In genomic region chr2:53189811-53190210, GRCm38 (mm10) we compare ENCODE assay signal across 9 mouse cellular contexts. TPM values are rescaled to one million over a fixed set of nuclear protein-coding genes. Genes with fewer than 3 reads are reported as not detected.
DNase-seq lines count a peak whose midpoint lies in the region; ATAC-seq and TF ChIP-seq lines count a peak whose summit lies in the region.
"Had no signal": no experiment of that assay in that cellular context is flagged by ENCODE, and none has a peak within 500 bp of the region (broad histone marks: within the 10 kb centered on the region; RNA-seq: fewer than 3 reads in every experiment).

No protein-coding gene starts in this region.

- H3K9me3 ChIP-seq in erythroblast, embryonic 14.5 days (ENCODE audit: control insufficient read depth, low read length) = no peaks in the 10 kb centered on the region
- no peaks in the 10 kb centered on the region for H3K9me3 ChIP-seq in heart, postnatal 0 days (replicated peaks; ENCODE audit: control insufficient read depth, low read length)
- H3K9me3 ChIP-seq in liver, embryonic 16.5 days (replicated peaks; ENCODE audit: control insufficient read depth, low read length) = no peaks in the 10 kb centered on the region

- H3K4me1 ChIP-seq in erythroblast, embryonic 14.5 days (ENCODE audit: control insufficient read depth) = peaks cover 31% of the 10 kb centered on the region
- H3K4me1 ChIP-seq in heart, postnatal 0 days (ENCODE audit: control insufficient read depth, insufficient read depth) = peaks cover 17% of the 10 kb centered on the region; the same call in 1 of the 2 replicates
- H3K4me1 ChIP-seq in liver, embryonic 16.5 days (ENCODE audit: control insufficient read depth, low read depth, low read length) = peaks cover 8% of the 10 kb centered on the region

- peak overlapping the region; percentile 65 for H3K4me2 ChIP-seq in heart, postnatal 0 days (ENCODE audit: low read depth, low read length)
- H3K4me2 ChIP-seq in liver, embryonic 16.5 days (ENCODE audit: low read depth, low read length) = peak overlapping the region; percentile 75

- TF ChIP-seq EP300 in heart, postnatal 0 days (IDR thresholded peaks at IDR 0.05; ENCODE audit: low read depth) = no peak

- TF ChIP-seq CTCF in heart, postnatal 0 days (IDR thresholded peaks at IDR 0.05; ENCODE audit: low read depth) = peak; percentile 5; the same call in 1 of the 2 replicates

- ATAC-seq in erythroblast, adult 5-6 weeks (replicated peaks; ENCODE audit: low FRiP score, poor library complexity, severe bottlenecking) = no peak
- ATAC-seq in heart, postnatal 0 days (ENCODE audit: insufficient read depth, low read depth) = no peak
- no peak for ATAC-seq in liver, embryonic 16.5 days (ENCODE audit: low read depth)
- ATAC-seq in megakaryocyte-erythroid progenitor cell, adult 5-6 weeks (replicated peaks; ENCODE audit: low FRiP score, low TSS enrichment, poor library complexity, severe bottlenecking) = no peak

- H3K27ac ChIP-seq in heart, postnatal 0 days (ENCODE audit: low read depth) = no peak overlapping the region
- no peak overlapping the region for H3K27ac ChIP-seq in liver, embryonic 16.5 days (ENCODE audit: low read length)

- peak; percentile 79 for DNase-seq in 3T3-L1 (ENCODE audit: low read depth, low spot score)
- DNase-seq in cerebellum, adult 11-12 months = peak; percentile 36
- DNase-seq in heart, postnatal 0 days (ENCODE audit: low spot score) = no peak
- DNase-seq in gastrocnemius, postnatal 25 days = no peak

- peak overlapping the region; percentile 70 for H3K4me3 ChIP-seq in erythroblast, embryonic 14.5 days (replicated peaks)
- H3K4me3 ChIP-seq in heart, postnatal 0 days (ENCODE audit: low read depth, low read length) = peak overlapping the region; percentile 98; the same call in 1 of the 2 replicates
- peak overlapping the region; percentile 53 for H3K4me3 ChIP-seq in liver, embryonic 16.5 days (ENCODE audit: low read depth, low read length)

- 81% methylated on average over 3 of the region's 3 CpGs for WGBS in heart, postnatal 0 days
- 75% methylated on average over 3 of the region's 3 CpGs for WGBS in liver, embryonic 16.5 days (ENCODE audit: insufficient replicate concordance)

- H3K9ac ChIP-seq in heart, postnatal 0 days (replicated peaks; ENCODE audit: low read depth, low read length) = no peak overlapping the region
- H3K9ac ChIP-seq in liver, embryonic 16.5 days (ENCODE audit: low read depth, low read length) = 0 out of 2 replicates have a peak overlapping the region, but pooled peaks have one; percentile 31

- H3K36me3 ChIP-seq in erythroblast, embryonic 14.5 days (ENCODE audit: control insufficient read depth) = peaks cover 61% of the 10 kb centered on the region
- H3K36me3 ChIP-seq in heart, postnatal 0 days (replicated peaks; ENCODE audit: control insufficient read depth, insufficient read depth, low read length) = peaks cover 4% of the 10 kb centered on the region; the same call in 1 of the 2 replicates
- peaks cover 2% of the 10 kb centered on the region for H3K36me3 ChIP-seq in liver, embryonic 16.5 days (ENCODE audit: control insufficient read depth, insufficient read depth)

- no peaks in the 10 kb centered on the region for H3K27me3 ChIP-seq in erythroblast, embryonic 14.5 days (ENCODE audit: control insufficient read depth)
- H3K27me3 ChIP-seq in heart, postnatal 0 days (ENCODE audit: control insufficient read depth, insufficient read depth, low read length) = no peaks in the 10 kb centered on the region
- H3K27me3 ChIP-seq in liver, embryonic 16.5 days (ENCODE audit: control insufficient read depth, insufficient read depth, low read depth, low read length) = no peaks in the 10 kb centered on the region
- H3K27me3 ChIP-seq: Patski had no signal

RNA-seq across cellular contexts. Expression of gene Prpf40a, which starts 1.3 kb away (rescaled TPM):
- polyA plus RNA-seq in erythroblast, embryonic 14.5 days (2012) = 0.88 and 0.89 TPM in 2 replicates
- 27.2 and 33.4 TPM in 2 replicates for total RNA-seq in erythroblast, adult 5-6 weeks (2015; ENCODE audit: low replicate concordance)
- total RNA-seq in erythroblast, adult 5-6 weeks (2017; ENCODE audit: low replicate concordance) = 59.0 and 78.6 TPM in 2 replicates
- total RNA-seq in heart, postnatal 0 days (2014; rRNA removed; ENCODE audit: low replicate concordance) = 36.5 and 43.5 TPM in 2 replicates
- polyA plus RNA-seq in heart, postnatal 0 days (2015; fragmentation: Nextera tagmentation; extraction: Ambion mirVana) = 60.1 and 68.6 TPM in 2 replicates
- polyA plus RNA-seq in liver, embryonic 16.5 days (2015; fragmentation: Nextera tagmentation; extraction: Ambion mirVana) = 54.4 and 62.0 TPM in 2 replicates
- total RNA-seq in megakaryocyte-erythroid progenitor cell, adult 5-6 weeks (2014; fragmentation: Nextera tagmentation) = 96.2 and 112 TPM in 2 replicates
- total RNA-seq in megakaryocyte-erythroid progenitor cell, adult 5-6 weeks (2017) = 180 and 264 TPM in 2 replicates
- total RNA-seq in gastrocnemius, postnatal 25 days (2021) = 10 to 100 TPM; 23.4 to 27.0 TPM

RNA-seq across cellular contexts. Expression of gene Arl6ip6, which starts 1.7 kb away (rescaled TPM):
- 5.0 and 7.0 TPM in 2 replicates for polyA plus RNA-seq in erythroblast, embryonic 14.5 days (2012)
- total RNA-seq in erythroblast, adult 5-6 weeks (2015; ENCODE audit: low replicate concordance) = 18.6 and 32.7 TPM in 2 replicates
- 18.3 and 27.6 TPM in 2 replicates for total RNA-seq in erythroblast, adult 5-6 weeks (2017; ENCODE audit: low replicate concordance)
- total RNA-seq in heart, postnatal 0 days (2014; rRNA removed; ENCODE audit: low replicate concordance) = 13.8 and 18.0 TPM in 2 replicates
- 27.5 and 28.7 TPM in 2 replicates for polyA plus RNA-seq in heart, postnatal 0 days (2015; fragmentation: Nextera tagmentation; extraction: Ambion mirVana)
- 22.3 and 26.6 TPM in 2 replicates for polyA plus RNA-seq in liver, embryonic 16.5 days (2015; fragmentation: Nextera tagmentation; extraction: Ambion mirVana)
- total RNA-seq in megakaryocyte-erythroid progenitor cell, adult 5-6 weeks (2014; fragmentation: Nextera tagmentation) = 40.2 and 42.3 TPM in 2 replicates
- total RNA-seq in megakaryocyte-erythroid progenitor cell, adult 5-6 weeks (2017) = 29.8 and 67.9 TPM in 2 replicates
- 10 to 100 TPM in 1 of 2 experiments, 1 to 10 TPM in 1; 8.3 to 10.4 TPM for total RNA-seq in gastrocnemius, postnatal 25 days (2021)

Comparison
In these comparisons a context has a peak if more than half of its experiments do, and no peak if none do; other contexts are left out.
1. DNase-seq: peak in 3T3-L1 (single experiment) and cerebellum, adult 11-12 months (single experiment); none in heart, postnatal 0 days (single experiment) and gastrocnemius, postnatal 25 days (single experiment).
2. Peak in every context shown above with its lines, with median percentiles within 50 percentile points of each other: H3K4me3 ChIP-seq.